Mouse (Mus musculus) forebrain, embryonic 15.5 days (tissue): ENCODE measurements around the gene Sgk1. TPM values are rescaled to one million over a fixed set of nuclear protein-coding genes. Genes with fewer than 3 reads are reported as not detected.
"Not testable (repeated sequence)": the region's sequence is repeated elsewhere in the genome, so short reads cannot be mapped to it uniquely, and the experiment has no call there.

Source experiments
- ATAC-seq: fragments of 200-750 bp; cut with Nextera tagmentation; replicated peaks from 2 replicates; pipeline ENCODE4 v1.8.0; 2017; ENCODE audit warnings: mild to moderate bottlenecking, moderate TSS enrichment, moderate library complexity
- H3K27ac ChIP-seq: fragments of 300-500 bp; sonication (generic); replicated peaks from 2 replicates; pipeline ENCODE4 v1.5.1; 2015; ENCODE audit warnings: mild to moderate bottlenecking, inconsistent platforms
- H3K27me3 ChIP-seq: fragments of 300-500 bp; sonication (generic); 2 replicates; pipeline ENCODE4 v1.6.1; 2015; ENCODE audit warnings: inconsistent platforms
- H3K36me3 ChIP-seq: fragments of 300-500 bp; sonication (generic); 2 replicates; pipeline ENCODE4 v1.6.1; 2015; ENCODE audit warnings: mild to moderate bottlenecking, inconsistent platforms
- H3K4me1 ChIP-seq: fragments of 300-500 bp; sonication (generic); 2 replicates; pipeline ENCODE4 v1.6.1; 2015; ENCODE audit warnings: inconsistent platforms
- H3K4me2 ChIP-seq: fragments of 300-500 bp; sonication (generic); replicated peaks from 2 replicates; pipeline ENCODE4 v1.6.1; 2015; ENCODE audit warnings: mild to moderate bottlenecking, inconsistent platforms
- H3K4me3 ChIP-seq: fragments of 300-500 bp; sonication (generic); 2 replicates; pipeline ENCODE4 v1.5.1; 2015; ENCODE audit warnings: mild to moderate bottlenecking, inconsistent platforms
- H3K9ac ChIP-seq: fragments of 300-500 bp; sonication (generic); replicated peaks from 2 replicates; pipeline ENCODE4 v1.6.1; 2015; ENCODE audit warnings: mild to moderate bottlenecking, inconsistent platforms
- H3K9me3 ChIP-seq: fragments of 300-500 bp; sonication (generic); 2 replicates; pipeline ENCODE4 v1.6.1; 2016; ENCODE audit warnings: inconsistent platforms
- WGBS: fragments of 180-500 bp; shearing (Covaris S2); methylation state at CpG from one replicate; pipeline ENCODE4 v1.1.7; 2015; ENCODE audit warnings: mixed read lengths; 5-methylcytosine and 5-hydroxymethylcytosine counted together
- polyA plus RNA-seq: library from polyadenylated mRNA; unstranded; fragments of >200 nt; fragmentation: Nextera tagmentation; extraction: Ambion mirVana; gene quantifications from 2 replicates; pipeline ENCODE4 v1.2.1, GENCODE M21; 2015

Sgk1 gene
- polyA plus RNA-seq, 1 experiment from 2014 or later, result 28.7 TPM

- Histone ChIP-seq H3K4me1 (peaks cover 11% of the 10 kb centered on the region), H3K9me3 (no peaks in the 10 kb centered on the region), H3K36me3 (0 out of 2 replicates have a peak, but pooled peaks cover 7% of the 10 kb centered on the region), H3K4me3 (no peak overlapping the region), H3K27ac (no peak overlapping the region), H3K27me3 (no peaks in the 10 kb centered on the region), H3K9ac (no peak overlapping the region), H3K4me2 (no peak overlapping the region)
- WGBS, result 81% methylated on average over 28 of the region's 28 CpGs
- no peak for ATAC-seq
Observed at GRCm38 (mm10) chr10:21998503-21999180, 116.7 kb downstream of the Sgk1 start.

- Histone ChIP-seq H3K27me3 (no peaks in the 10 kb centered on the region), H3K27ac (no peak overlapping the region), H3K9me3 (no peaks in the 10 kb centered on the region), H3K4me3 (no peak overlapping the region), H3K4me1 (peaks cover under 1% of the 10 kb centered on the region; the same call in 1 of the 2 replicates), H3K9ac (no peak overlapping the region), H3K4me2 (no peak overlapping the region), H3K36me3 (0 out of 2 replicates have a peak, but pooled peaks cover 7% of the 10 kb centered on the region)
- WGBS, result 76% methylated on average over 10 of the region's 10 CpGs
- ATAC-seq, result no peak
Observed at GRCm38 (mm10) chr10:22000491-22001306, 118.7 kb downstream of the Sgk1 start.

- no peak overlapping the region for H3K27ac ChIP-seq
- H3K4me3 ChIP-seq, result no peak overlapping the region
- H3K27me3 ChIP-seq, result no peaks in the 10 kb centered on the region
- no peaks in the 10 kb centered on the region for H3K4me1 ChIP-seq
- 0 out of 2 replicates have a peak, but pooled peaks cover 7% of the 10 kb centered on the region for H3K36me3 ChIP-seq
- no peak overlapping the region for H3K9ac ChIP-seq
- WGBS, result 85% methylated on average over 4 of the region's 5 CpGs
- H3K9me3 ChIP-seq, result no peaks in the 10 kb centered on the region
- ATAC-seq, result no peak
- H3K4me2 ChIP-seq, result no peak overlapping the region
Observed at GRCm38 (mm10) chr10:22001621-22002020, 119.6 kb downstream of the Sgk1 start.

- 90% methylated on average over 5 of the region's 5 CpGs for WGBS
- H3K27ac ChIP-seq, result no peak overlapping the region
- H3K4me3 ChIP-seq, result no peak overlapping the region
- H3K9me3 ChIP-seq, result no peaks in the 10 kb centered on the region
- no peaks in the 10 kb centered on the region for H3K4me1 ChIP-seq
- H3K9ac ChIP-seq, result no peak overlapping the region
- no peak overlapping the region for H3K4me2 ChIP-seq
- H3K36me3 ChIP-seq, result no peaks in the 10 kb centered on the region
- no peak for ATAC-seq
- H3K27me3 ChIP-seq, result no peaks in the 10 kb centered on the region
Observed at GRCm38 (mm10) chr10:22004763-22005162, 122.8 kb downstream of the Sgk1 start.

- ATAC-seq, result no peak
- 86% methylated on average over 10 of the region's 10 CpGs for WGBS
- H3K9me3 ChIP-seq, result no peaks in the 10 kb centered on the region
- H3K4me2 ChIP-seq, result no peak overlapping the region
- H3K4me1 ChIP-seq, result no peaks in the 10 kb centered on the region
- no peaks in the 10 kb centered on the region for H3K27me3 ChIP-seq
- H3K27ac ChIP-seq, result no peak overlapping the region
- no peak overlapping the region for H3K4me3 ChIP-seq
- no peak overlapping the region for H3K9ac ChIP-seq
- no peaks in the 10 kb centered on the region for H3K36me3 ChIP-seq
Observed at GRCm38 (mm10) chr10:22007160-22007801, 125.3 kb downstream of the Sgk1 start.

- Histone ChIP-seq H3K4me3 (no peak overlapping the region), H3K9me3 (no peaks in the 10 kb centered on the region), H3K36me3 (no peaks in the 10 kb centered on the region), H3K4me2 (no peak overlapping the region), H3K27me3 (no peaks in the 10 kb centered on the region), H3K27ac (no peak overlapping the region), H3K9ac (no peak overlapping the region), H3K4me1 (no peaks in the 10 kb centered on the region)
- no peak for ATAC-seq
- WGBS, result 49% methylated on average over 4 of the region's 4 CpGs
Observed at GRCm38 (mm10) chr10:22007802-22008172, 125.8 kb downstream of the Sgk1 start.

GRCm38 (mm10) chr10:22010088-22010818 lies 128.3 kb downstream of the Sgk1 start:
- 41% methylated on average over 19 of the region's 19 CpGs for WGBS
- Histone ChIP-seq H3K27me3 (no peaks in the 10 kb centered on the region), H3K36me3 (no peaks in the 10 kb centered on the region), H3K4me3 (no peak overlapping the region), H3K4me1 (no peaks in the 10 kb centered on the region), H3K27ac (no peak overlapping the region), H3K9me3 (no peaks in the 10 kb centered on the region), H3K4me2 (no peak overlapping the region), H3K9ac (no peak overlapping the region)
- peak; percentile 66 for ATAC-seq

- no peak for ATAC-seq
- Histone ChIP-seq H3K4me2 (no peak overlapping the region), H3K27me3 (no peaks in the 10 kb centered on the region), H3K4me1 (no peaks in the 10 kb centered on the region), H3K36me3 (no peaks in the 10 kb centered on the region), H3K4me3 (no peak overlapping the region), H3K9ac (no peak overlapping the region), H3K9me3 (no peaks in the 10 kb centered on the region), H3K27ac (no peak overlapping the region)
- 55% methylated on average over 16 of the region's 16 CpGs for WGBS
Observed at GRCm38 (mm10) chr10:22017469-22018159, 135.6 kb downstream of the Sgk1 start.

GRCm38 (mm10) chr10:22018618-22019017 lies 136.6 kb downstream of the Sgk1 start:
- H3K9ac ChIP-seq, result no peak overlapping the region
- no peak overlapping the region for H3K4me3 ChIP-seq
- H3K27ac ChIP-seq, result no peak overlapping the region
- no peaks in the 10 kb centered on the region for H3K4me1 ChIP-seq
- 92% methylated on average over 4 of the region's 4 CpGs for WGBS
- H3K9me3 ChIP-seq, result no peaks in the 10 kb centered on the region
- H3K27me3 ChIP-seq, result no peaks in the 10 kb centered on the region
- ATAC-seq, result no peak
- H3K4me2 ChIP-seq, result no peak overlapping the region
- no peaks in the 10 kb centered on the region for H3K36me3 ChIP-seq

- Histone ChIP-seq H3K27ac (no peak overlapping the region), H3K27me3 (peaks cover 2% of the 10 kb centered on the region; the same call in 1 of the 2 replicates), H3K4me2 (no peak overlapping the region), H3K4me1 (no peaks in the 10 kb centered on the region), H3K36me3 (no peaks in the 10 kb centered on the region), H3K4me3 (no peak overlapping the region), H3K9me3 (peaks cover 3% of the 10 kb centered on the region; the same call in 1 of the 2 replicates), H3K9ac (no peak overlapping the region)
- WGBS, result 9% methylated on average over 9 of the region's 9 CpGs
- ATAC-seq, result no peak
Observed at GRCm38 (mm10) chr10:22034303-22034702, 152.3 kb downstream of the Sgk1 start.

GRCm38 (mm10) chr10:22036256-22036655 lies 154.3 kb downstream of the Sgk1 start:
- not testable (repeated sequence) for H3K4me2 ChIP-seq, H3K27ac ChIP-seq, H3K9me3 ChIP-seq, H3K4me3 ChIP-seq, H3K27me3 ChIP-seq, H3K4me1 ChIP-seq, H3K36me3 ChIP-seq, H3K9ac ChIP-seq, ATAC-seq
- 11% methylated on average over 3 of the region's 3 CpGs for WGBS
